8 mouse cellular contexts compared by ENCODE assay signal in the genomic region with DNA sequence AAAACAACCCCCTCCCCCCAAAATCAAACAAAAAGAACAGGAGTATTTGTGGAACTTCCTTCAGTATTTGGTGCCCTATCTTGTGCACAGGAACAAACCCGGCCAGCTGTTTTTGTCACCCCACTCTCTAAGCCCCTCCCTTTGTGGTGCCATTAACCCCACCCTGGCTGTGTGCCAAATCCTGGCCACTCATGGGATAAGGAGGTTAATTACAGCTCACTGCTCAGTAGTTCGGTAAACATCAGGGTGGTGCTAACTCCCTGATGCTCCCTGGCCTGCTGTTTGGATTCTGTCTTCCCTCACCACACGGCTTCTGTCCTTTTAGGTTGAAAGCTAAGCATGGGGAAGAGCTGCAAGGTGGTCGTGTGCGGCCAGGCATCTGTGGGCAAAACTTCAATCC. TPM values are rescaled to one million over a fixed set of nuclear protein-coding genes. Genes with fewer than 3 reads are reported as not detected.
DNase-seq lines count a peak whose midpoint lies in the region; ATAC-seq lines count a peak whose summit lies in the region.

No protein-coding gene starts in this region.

- 35% methylated on average over 5 of the region's 5 CpGs for WGBS in forebrain, embryonic 16.5 days
- WGBS in kidney, embryonic 15.5 days: 33% methylated on average over 5 of the region's 5 CpGs

- H3K4me3 ChIP-seq in forebrain, embryonic 16.5 days (replicated peaks; ENCODE audit: low read length): no peak overlapping the region
- H3K4me3 ChIP-seq in kidney, embryonic 15.5 days (replicated peaks): peak overlapping the region; percentile 77

- DNase-seq in right cerebral cortex, postnatal 4 days: peak; percentile 48
- DNase-seq in right cerebral cortex, postnatal 25 days: no peak
- DNase-seq in lung, postnatal 10 days: peak; percentile 73
- peak; percentile 25 for DNase-seq in splenic B cell, adult 2 months (ENCODE audit: low read depth, low spot score)
- no peak for DNase-seq in layer of hippocampus, adult 9-11 months

- H3K27ac ChIP-seq in forebrain, embryonic 16.5 days (ENCODE audit: low read length): no peak overlapping the region
- peak overlapping the region; percentile 41; the same call in 1 of the 2 replicates for H3K27ac ChIP-seq in kidney, embryonic 15.5 days

- peaks cover 29% of the 10 kb centered on the region for H3K4me1 ChIP-seq in forebrain, embryonic 16.5 days (replicated peaks; ENCODE audit: control insufficient read depth, insufficient read depth, low read length)
- peaks cover 29% of the 10 kb centered on the region for H3K4me1 ChIP-seq in kidney, embryonic 15.5 days

- no peaks in the 10 kb centered on the region for H3K27me3 ChIP-seq in forebrain, embryonic 16.5 days (replicated peaks; ENCODE audit: control insufficient read depth, insufficient read depth, low read length)
- H3K27me3 ChIP-seq in kidney, embryonic 15.5 days: no peaks in the 10 kb centered on the region
- H3K27me3 ChIP-seq in splenic B cell, adult 2 months (ENCODE audit: control insufficient read depth, insufficient read depth, low read length, poor library complexity, severe bottlenecking): no peaks in the 10 kb centered on the region

- no peak overlapping the region for H3K9ac ChIP-seq in forebrain, embryonic 16.5 days (replicated peaks; ENCODE audit: low read depth, low read length)
- H3K9ac ChIP-seq in kidney, embryonic 15.5 days: peak overlapping the region; percentile 72; the same call in 1 of the 2 replicates

- no peaks in the 10 kb centered on the region for H3K9me3 ChIP-seq in forebrain, embryonic 16.5 days (ENCODE audit: control insufficient read depth, low read length)
- no peaks in the 10 kb centered on the region for H3K9me3 ChIP-seq in kidney, embryonic 15.5 days (replicated peaks)

- ATAC-seq in forebrain, embryonic 16.5 days: no peak
- no peak for ATAC-seq in kidney, embryonic 15.5 days (replicated peaks; ENCODE audit: low FRiP score)
- ATAC-seq in granulocyte monocyte progenitor cell, adult 5-6 weeks (replicated peaks; ENCODE audit: poor library complexity, severe bottlenecking): no peak

- peak overlapping the region; percentile 52 for H3K4me2 ChIP-seq in forebrain, embryonic 16.5 days (ENCODE audit: low read length)
- peak overlapping the region; percentile 71 for H3K4me2 ChIP-seq in kidney, embryonic 15.5 days

- H3K36me3 ChIP-seq in forebrain, embryonic 16.5 days (ENCODE audit: control insufficient read depth, insufficient read depth): peaks cover 9% of the 10 kb centered on the region
- peaks cover 28% of the 10 kb centered on the region for H3K36me3 ChIP-seq in kidney, embryonic 15.5 days
- peaks cover 2% of the 10 kb centered on the region; the same call in 1 of the 2 replicates for H3K36me3 ChIP-seq in splenic B cell, adult 2 months (ENCODE audit: control insufficient read depth, insufficient read depth, low read length, poor library complexity, severe bottlenecking)

RNA-seq across cellular contexts. Expression of a gene that starts 3.9 kb away (rescaled TPM):
- 296 and 326 TPM in 2 replicates for polyA plus RNA-seq in forebrain, embryonic 16.5 days (2015; fragmentation: Nextera tagmentation; extraction: Ambion mirVana)
- 238 and 241 TPM in 2 replicates for polyA plus RNA-seq in kidney, embryonic 15.5 days (2015; fragmentation: Nextera tagmentation; extraction: Ambion mirVana)
- total RNA-seq in granulocyte monocyte progenitor cell, adult 5-6 weeks (2014; fragmentation: Nextera tagmentation): 80.5 and 129 TPM in 2 replicates
- 90.1 and 115 TPM in 2 replicates for total RNA-seq in granulocyte monocyte progenitor cell, adult 5-6 weeks (2017)

RNA-seq across cellular contexts. Expression of a gene that starts 4.8 kb away (rescaled TPM):
- polyA plus RNA-seq in forebrain, embryonic 16.5 days (2015; fragmentation: Nextera tagmentation; extraction: Ambion mirVana): 85.6 and 96.1 TPM in 2 replicates
- 59.7 and 63.5 TPM in 2 replicates for polyA plus RNA-seq in kidney, embryonic 15.5 days (2015; fragmentation: Nextera tagmentation; extraction: Ambion mirVana)
- total RNA-seq in granulocyte monocyte progenitor cell, adult 5-6 weeks (2014; fragmentation: Nextera tagmentation): 30.0 and 34.2 TPM in 2 replicates
- 14.2 and 16.9 TPM in 2 replicates for total RNA-seq in granulocyte monocyte progenitor cell, adult 5-6 weeks (2017)

RNA-seq across cellular contexts. Expression of a gene that starts 49.2 kb away (rescaled TPM):
- polyA plus RNA-seq in forebrain, embryonic 16.5 days (2015; fragmentation: Nextera tagmentation; extraction: Ambion mirVana): 22.8 and 29.8 TPM in 2 replicates
- polyA plus RNA-seq in kidney, embryonic 15.5 days (2015; fragmentation: Nextera tagmentation; extraction: Ambion mirVana): 25.3 and 29.6 TPM in 2 replicates
- total RNA-seq in granulocyte monocyte progenitor cell, adult 5-6 weeks (2014; fragmentation: Nextera tagmentation): 27.9 and 31.0 TPM in 2 replicates
- 16.2 and 20.9 TPM in 2 replicates for total RNA-seq in granulocyte monocyte progenitor cell, adult 5-6 weeks (2017)

Comparison
In these comparisons a context has a peak if more than half of its experiments do, and no peak if none do; other contexts are left out.
1. DNase-seq: peak in right cerebral cortex, postnatal 4 days (single experiment), lung, postnatal 10 days (single experiment) and splenic B cell, adult 2 months (single experiment); none in right cerebral cortex, postnatal 25 days (single experiment) and layer of hippocampus, adult 9-11 months (single experiment).